In genomic region chr6:125622434-125622833, GRCm38 (mm10) we compare ENCODE assay signal across 9 mouse cellular contexts.
DNase-seq lines count a peak whose midpoint lies in the region; ATAC-seq and TF ChIP-seq lines count a peak whose summit lies in the region.
"Had no signal": no experiment of that assay in that cellular context is flagged by ENCODE, and none has a peak within 500 bp of the region (broad histone marks: within the 10 kb centered on the region; RNA-seq: fewer than 3 reads in every experiment).

No protein-coding gene starts in this region.

- no peaks in the 10 kb centered on the region for H3K36me3 ChIP-seq in heart, adult 2 months (ENCODE audit: control insufficient read depth, insufficient read depth, low read length)
- H3K36me3 ChIP-seq in heart, embryonic 12.5 days: no peaks in the 10 kb centered on the region
- H3K36me3 ChIP-seq in midbrain, embryonic 14.5 days (ENCODE audit: control insufficient read depth, insufficient read depth, low read length): no peaks in the 10 kb centered on the region
- H3K36me3 ChIP-seq in midbrain, embryonic 10.5 days: no peaks in the 10 kb centered on the region
- H3K36me3 ChIP-seq: heart, embryonic 13.5 days had no signal

- peak; percentile 81 for TF ChIP-seq CTCF in heart, adult 2 months (IDR thresholded peaks at IDR 0.05)

- H3K9ac ChIP-seq in heart, adult 2 months (ENCODE audit: low read depth, low read length): no peak overlapping the region
- H3K9ac ChIP-seq in heart, embryonic 12.5 days: no peak overlapping the region
- no peak overlapping the region for H3K9ac ChIP-seq in midbrain, embryonic 14.5 days (replicated peaks; ENCODE audit: low read length)
- H3K9ac ChIP-seq: heart, embryonic 13.5 days had no signal

- TF ChIP-seq EP300 in heart, adult 2 months (IDR thresholded peaks at IDR 0.05; ENCODE audit: insufficient read depth, low read depth, low read length): no peak

- H3K9me3 ChIP-seq in heart, embryonic 12.5 days (replicated peaks): no peaks in the 10 kb centered on the region
- H3K9me3 ChIP-seq in midbrain, embryonic 14.5 days (ENCODE audit: control insufficient read depth, low read length): no peaks in the 10 kb centered on the region
- no peaks in the 10 kb centered on the region for H3K9me3 ChIP-seq in midbrain, embryonic 10.5 days (replicated peaks)
- H3K9me3 ChIP-seq: heart, embryonic 13.5 days had no signal

- H3K4me2 ChIP-seq in heart, embryonic 12.5 days: no peak overlapping the region
- no peak overlapping the region for H3K4me2 ChIP-seq in midbrain, embryonic 14.5 days (ENCODE audit: low read length)
- H3K4me2 ChIP-seq: heart, embryonic 13.5 days had no signal

- H3K27ac ChIP-seq in heart, adult 2 months: no peak overlapping the region
- H3K27ac ChIP-seq in heart, embryonic 12.5 days (ENCODE audit: poor library complexity, severe bottlenecking): no peak overlapping the region
- no peak overlapping the region for H3K27ac ChIP-seq in midbrain, embryonic 14.5 days (replicated peaks; ENCODE audit: low read depth, low read length)
- no peak overlapping the region for H3K27ac ChIP-seq in midbrain, embryonic 10.5 days (replicated peaks)
- H3K27ac ChIP-seq: heart, embryonic 13.5 days had no signal

- intact Hi-C loops in heart, adult 2 months (cut with DNase I): loop anchor here (2.0 to 10.0 kb wide), 5 partner anchors 38 to 850 kb away; partner anchors contain the start of gene Ntf3

- no peak for ATAC-seq in heart, embryonic 12.5 days (ENCODE audit: insufficient number of reproducible peaks, low FRiP score)
- ATAC-seq in midbrain, embryonic 14.5 days (ENCODE audit: low FRiP score, low TSS enrichment): no peak

- H3K27me3 ChIP-seq in heart, adult 2 months (ENCODE audit: control insufficient read depth, insufficient read depth, low read length): no peaks in the 10 kb centered on the region
- H3K27me3 ChIP-seq in heart, embryonic 12.5 days (replicated peaks): peaks cover 8% of the 10 kb centered on the region; the same call in 1 of the 2 replicates
- H3K27me3 ChIP-seq in midbrain, embryonic 14.5 days (ENCODE audit: control insufficient read depth, insufficient read depth, low read length): no peaks in the 10 kb centered on the region
- no peaks in the 10 kb centered on the region for H3K27me3 ChIP-seq in midbrain, embryonic 10.5 days (ENCODE audit: low read depth, poor library complexity, severe bottlenecking)

- H3K4me1 ChIP-seq in heart, adult 2 months (ENCODE audit: control insufficient read depth, insufficient read depth, low read length): no peaks in the 10 kb centered on the region
- no peaks in the 10 kb centered on the region for H3K4me1 ChIP-seq in heart, embryonic 12.5 days (replicated peaks)
- no peaks in the 10 kb centered on the region for H3K4me1 ChIP-seq in midbrain, embryonic 14.5 days (ENCODE audit: control insufficient read depth, insufficient read depth, low read length)
- peaks cover 9% of the 10 kb centered on the region for H3K4me1 ChIP-seq in midbrain, embryonic 10.5 days
- H3K4me1 ChIP-seq: heart, embryonic 13.5 days had no signal

- WGBS in heart, adult 2 months: 42% methylated on average over 2 of the region's 2 CpGs
- 42% methylated on average over 2 of the region's 2 CpGs for WGBS in heart, embryonic 12.5 days
- WGBS in midbrain, embryonic 14.5 days: 86% methylated on average over 2 of the region's 2 CpGs
- WGBS in midbrain, embryonic 10.5 days: 70% methylated on average over 2 of the region's 2 CpGs

- no peak for DNase-seq in heart, adult 2 months
- DNase-seq in midbrain, embryonic 14.5 days: peak; percentile 73
- DNase-seq in midbrain, embryonic 10.5 days (ENCODE audit: low spot score): no peak
- peak; percentile 57 for DNase-seq in embryo, embryonic 10.5 days (ENCODE audit: low spot score)
- DNase-seq in retina, postnatal 1 day: peak; percentile 47
- no peak for DNase-seq in urinary bladder, postnatal 10 days (ENCODE audit: low spot score)
- no peak for DNase-seq in heart, adult 9 months (ENCODE audit: low spot score in 2 of 2)

- no peak overlapping the region for H3K4me3 ChIP-seq in heart, adult 2 months
- no peak overlapping the region for H3K4me3 ChIP-seq in heart, embryonic 12.5 days
- H3K4me3 ChIP-seq in midbrain, embryonic 14.5 days (replicated peaks; ENCODE audit: low read depth, low read length): no peak overlapping the region
- H3K4me3 ChIP-seq in midbrain, embryonic 10.5 days: no peak overlapping the region
- H3K4me3 ChIP-seq: heart, embryonic 13.5 days had no signal

- no peak for TF ChIP-seq POLR2A in heart, adult 2 months (IDR thresholded peaks at IDR 0.05; ENCODE audit: insufficient read depth, low read depth, low read length)

- no peaks in the 10 kb centered on the region for H3K79me2 ChIP-seq in heart, adult 2 months (replicated peaks; ENCODE audit: control insufficient read depth, insufficient read depth, low read length)

Comparison
In these comparisons a context has a peak if more than half of its experiments do, and no peak if none do; other contexts are left out.
1. DNase-seq: peak in midbrain, embryonic 14.5 days (single experiment), embryo, embryonic 10.5 days (single experiment) and retina, postnatal 1 day (single experiment); none in heart, adult 2 months (0 of 2), midbrain, embryonic 10.5 days (single experiment), urinary bladder, postnatal 10 days (single experiment) and heart, adult 9 months (0 of 2).